Mouse (Mus musculus) erythroid progenitor cell, adult 5-6 weeks (primary cell): Measurements from ENCODE around the gene Uqcc3. TPM values are rescaled to one million over a fixed set of nuclear protein-coding genes. Genes with fewer than 3 reads are reported as not detected.
"Not testable (repeated sequence)": the region's sequence is repeated elsewhere in the genome, so short reads cannot be mapped to it uniquely, and the experiment has no call there.

Experiments used
- ATAC-seq: replicated peaks from 2 replicates; pipeline ENCODE4 v1.8.0; 2016; ENCODE audit warnings: moderate number of reproducible peaks, mild to moderate bottlenecking, moderate TSS enrichment, inconsistent platforms; ENCODE audit not compliant: poor library complexity, low FRiP score, severe bottlenecking
- total RNA-seq, 2 experiments: library from RNA; stranded (forward) in 1 of 2; stranded (reverse) in 1 of 2; fragments of 150-400 nt in 1 of 2; fragments of 186-747, 209-891 nt in 1 of 2; gene quantifications; 2 replicates each; pipeline versions ENCODE4 v1.2.3 to v1.2.4; 2015 to 2017; ENCODE audit warnings: low replicate concordance in 2 of 2

Uqcc3 gene
- total RNA-seq, 2 experiments from 2014 or later, result 8.8 TPM; not detected in 1

DNA sequence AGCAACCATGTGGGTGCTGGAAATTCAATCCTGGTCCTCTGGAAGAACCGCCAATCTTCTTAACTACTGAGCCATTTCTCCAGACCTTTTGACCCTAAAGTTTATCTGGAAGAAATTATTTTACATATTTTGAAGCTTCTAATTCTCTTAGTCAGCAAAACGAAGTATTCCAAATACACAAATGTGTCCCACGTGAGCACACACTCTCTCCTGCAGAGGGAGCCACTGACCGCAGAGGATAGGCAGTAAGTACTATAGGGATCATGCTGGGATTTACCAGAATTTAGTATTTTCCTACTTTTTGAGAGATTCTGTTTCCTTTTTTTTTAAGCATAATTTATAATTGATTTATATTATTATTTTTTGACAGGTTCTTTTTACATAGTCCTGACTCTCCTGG, 23.0 kb downstream of the Uqcc3 start:
- peak; percentile 81 for ATAC-seq

DNA sequence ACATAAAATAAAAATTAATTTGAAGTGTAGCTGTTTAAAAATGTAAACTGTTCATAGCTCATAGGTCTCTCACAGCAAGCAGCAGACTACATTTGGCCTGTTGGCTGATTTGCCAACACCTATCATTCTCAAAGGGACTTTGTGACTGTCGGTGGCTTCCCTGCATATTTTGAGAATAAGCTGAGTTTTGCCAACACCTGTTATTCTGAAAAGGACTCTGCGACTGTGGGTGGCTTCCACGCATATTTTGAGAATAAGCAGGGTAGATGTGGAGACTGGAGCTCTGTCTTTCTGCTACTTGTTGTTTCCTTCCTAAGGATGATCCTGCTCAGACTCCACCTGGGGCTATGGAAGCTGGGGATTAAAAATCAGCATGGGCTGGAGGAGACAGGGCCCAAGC, 27.6 kb downstream of the Uqcc3 start:
- no peak for ATAC-seq

DNA sequence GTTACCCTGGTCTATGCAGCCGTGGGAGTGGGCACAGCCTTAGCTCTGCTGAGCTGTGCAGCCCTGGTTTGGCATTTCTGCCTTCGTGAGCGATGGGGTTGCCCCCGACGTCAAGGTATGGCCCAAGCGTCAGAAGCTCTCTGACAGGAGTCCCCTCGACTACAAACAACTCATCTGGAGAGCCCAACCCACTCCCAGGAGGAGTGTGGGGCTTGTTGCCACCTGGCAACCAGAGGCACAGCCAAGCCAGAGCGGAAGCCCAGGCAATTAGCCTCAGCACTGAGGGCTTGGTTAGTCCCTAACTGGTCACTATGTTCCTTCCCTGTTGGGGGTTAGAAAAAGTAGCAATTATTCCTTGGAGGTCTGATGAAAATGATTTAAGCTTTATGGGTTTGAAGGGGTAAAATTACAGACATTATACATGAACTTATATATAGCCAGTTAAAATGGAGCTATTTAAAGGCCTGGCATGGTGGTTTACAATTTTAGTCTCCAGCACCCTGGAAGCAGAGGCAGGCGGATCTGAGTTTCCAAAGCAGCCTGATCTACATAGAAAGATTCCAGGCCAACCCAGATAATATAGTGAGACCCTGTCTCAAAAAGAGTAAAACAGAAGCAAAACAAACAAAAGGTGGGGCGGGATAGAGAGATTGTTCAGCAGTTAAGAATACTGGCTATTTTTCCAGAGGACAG, 28.3 kb downstream of the Uqcc3 start:
- ATAC-seq, result no peak

DNA sequence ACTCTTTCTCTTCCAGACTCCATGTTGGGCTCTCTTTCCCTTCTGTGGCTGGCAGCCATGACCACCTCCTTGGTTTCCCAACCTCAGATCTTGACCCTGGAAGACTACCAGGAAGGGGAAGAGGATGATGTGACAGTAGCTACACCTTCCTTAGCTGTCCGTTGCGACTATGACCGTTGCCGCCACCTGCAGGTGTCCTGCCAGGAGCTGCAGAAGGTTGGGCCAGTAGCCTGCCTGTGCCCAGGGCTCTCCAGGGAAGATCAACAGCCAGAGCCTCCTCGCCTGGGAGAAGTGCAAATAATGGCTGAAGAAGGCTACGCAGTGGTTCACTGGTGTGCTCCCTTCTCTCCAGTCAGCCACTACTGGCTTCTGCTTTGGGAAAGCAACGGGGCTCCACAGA, 29.1 kb downstream of the Uqcc3 start:
- ATAC-seq, result no peak

DNA sequence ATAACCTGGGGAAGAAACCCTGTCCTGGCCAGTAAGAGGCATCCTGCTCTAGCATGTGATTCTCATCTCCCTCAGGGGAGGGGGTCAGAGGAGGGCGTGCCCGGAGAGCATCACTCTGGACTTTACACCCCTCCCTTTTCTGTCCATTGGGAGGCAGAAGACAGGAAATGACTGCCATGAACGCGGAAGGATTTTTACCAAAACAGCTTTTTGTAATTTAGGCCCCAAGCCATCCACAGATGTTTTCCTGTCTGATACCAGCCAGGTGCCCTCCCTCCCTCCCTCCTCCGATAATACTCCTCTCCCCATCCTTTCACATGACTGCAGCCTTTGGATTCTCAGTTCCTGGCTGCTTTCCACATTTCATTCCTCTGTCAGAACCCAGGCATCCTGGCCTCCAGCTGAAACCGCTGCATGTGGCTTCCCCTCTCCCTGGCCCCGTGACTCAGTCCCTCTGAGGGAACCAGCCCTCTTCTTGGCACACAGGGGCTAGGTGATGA, 30.3 kb downstream of the Uqcc3 start, which contains the start of gene Lrrn4cl:
Gene Lrrn4cl, plus strand, starts transcription at position 367 of the 500 bp plus-strand sequence.
- no peak for ATAC-seq

DNA sequence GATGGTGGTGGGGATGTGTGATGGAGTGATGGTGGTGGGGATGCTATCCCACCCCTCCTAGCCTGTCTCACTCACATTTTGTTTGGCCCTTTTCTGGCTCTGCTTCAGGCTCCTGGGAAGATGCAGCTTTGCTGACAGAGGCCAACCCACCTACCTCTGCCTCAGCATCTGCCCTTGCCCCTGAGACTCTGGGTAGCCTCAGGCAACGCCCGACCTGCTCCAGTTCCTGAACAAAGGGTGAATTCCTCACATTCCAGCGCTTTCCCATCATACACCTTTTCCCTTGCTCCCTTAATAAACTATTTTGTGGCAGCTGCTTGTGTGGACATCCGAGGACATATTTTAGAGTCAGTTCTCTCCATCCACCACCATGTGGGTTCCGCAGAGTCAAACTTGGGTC, 32.4 kb downstream of the Uqcc3 start:
- no peak for ATAC-seq

DNA sequence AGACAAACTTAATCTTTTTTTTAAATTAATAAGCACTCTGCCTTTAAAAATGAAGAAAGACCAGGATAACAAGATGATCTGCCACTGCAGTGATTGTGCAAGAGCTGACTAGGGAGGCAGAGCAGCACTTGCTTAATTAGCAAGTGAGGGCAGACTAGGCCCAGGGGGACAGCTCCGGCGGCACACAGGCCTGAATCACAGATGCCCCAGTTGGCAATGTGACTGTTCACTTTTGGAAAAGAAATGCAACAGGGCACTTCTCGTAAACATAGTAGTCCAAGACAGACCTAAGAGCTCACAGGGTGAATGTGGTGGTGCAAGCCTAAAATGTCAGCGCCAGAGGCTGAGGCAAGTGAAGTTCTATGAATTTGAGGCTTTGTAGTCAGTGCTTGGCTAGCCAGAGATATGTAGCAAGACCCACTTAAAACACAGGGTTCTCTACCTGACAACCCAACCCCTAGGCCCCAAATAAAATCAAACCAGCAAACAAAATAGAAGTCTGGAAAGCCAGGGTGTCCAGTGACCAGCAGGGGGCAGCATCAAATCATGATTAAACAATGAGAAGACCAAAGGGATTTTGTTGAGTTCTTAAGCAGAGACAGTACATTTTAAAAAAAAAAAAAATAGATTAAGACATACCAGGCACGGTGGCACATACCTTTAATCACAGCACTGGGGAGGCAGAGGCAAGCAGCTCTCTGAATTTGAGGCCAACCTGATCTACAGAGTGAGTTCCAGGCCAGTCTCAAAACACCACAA, 36.2 kb downstream of the Uqcc3 start:
- peak; percentile 51 for ATAC-seq

DNA sequence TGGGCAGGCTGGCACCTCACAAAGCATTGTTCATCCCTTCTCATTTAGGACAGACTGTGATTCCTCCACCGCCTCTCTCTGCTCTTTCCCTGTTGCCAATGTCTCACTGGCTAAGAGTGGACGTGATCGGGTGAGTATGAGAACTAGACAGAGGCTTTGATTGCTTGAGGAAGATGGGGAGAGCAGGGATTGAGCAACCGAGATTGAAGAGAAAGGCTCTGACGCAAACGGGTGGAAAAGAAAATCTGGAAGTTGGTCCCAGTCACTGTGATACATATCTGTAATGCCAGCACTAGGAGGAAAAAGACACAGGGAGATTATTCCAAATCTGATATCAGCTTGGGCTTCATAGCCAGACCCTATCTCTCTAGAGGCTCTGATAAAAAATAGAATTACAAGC, 37.8 kb downstream of the Uqcc3 start:
- ATAC-seq, result no peak

DNA sequence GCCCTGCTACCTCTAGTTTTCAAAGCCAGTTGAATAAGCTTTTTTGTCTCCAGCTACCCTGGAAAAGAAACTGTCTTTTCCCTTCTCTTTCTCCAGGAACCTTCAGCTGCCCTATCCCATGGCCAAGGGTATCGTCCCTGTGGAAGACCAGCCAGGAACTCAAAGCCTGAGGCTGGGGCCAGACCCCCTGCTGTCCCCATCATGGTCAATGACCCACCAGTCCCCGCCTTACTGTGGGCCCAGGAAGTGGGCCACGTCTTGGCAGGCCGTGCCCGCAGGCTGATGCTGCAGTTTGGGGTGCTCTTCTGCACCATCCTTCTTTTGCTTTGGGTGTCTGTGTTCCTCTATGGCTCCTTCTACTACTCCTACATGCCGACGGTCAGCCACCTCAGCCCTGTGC, 39.7 kb downstream of the Uqcc3 start:
- ATAC-seq, result no peak

DNA sequence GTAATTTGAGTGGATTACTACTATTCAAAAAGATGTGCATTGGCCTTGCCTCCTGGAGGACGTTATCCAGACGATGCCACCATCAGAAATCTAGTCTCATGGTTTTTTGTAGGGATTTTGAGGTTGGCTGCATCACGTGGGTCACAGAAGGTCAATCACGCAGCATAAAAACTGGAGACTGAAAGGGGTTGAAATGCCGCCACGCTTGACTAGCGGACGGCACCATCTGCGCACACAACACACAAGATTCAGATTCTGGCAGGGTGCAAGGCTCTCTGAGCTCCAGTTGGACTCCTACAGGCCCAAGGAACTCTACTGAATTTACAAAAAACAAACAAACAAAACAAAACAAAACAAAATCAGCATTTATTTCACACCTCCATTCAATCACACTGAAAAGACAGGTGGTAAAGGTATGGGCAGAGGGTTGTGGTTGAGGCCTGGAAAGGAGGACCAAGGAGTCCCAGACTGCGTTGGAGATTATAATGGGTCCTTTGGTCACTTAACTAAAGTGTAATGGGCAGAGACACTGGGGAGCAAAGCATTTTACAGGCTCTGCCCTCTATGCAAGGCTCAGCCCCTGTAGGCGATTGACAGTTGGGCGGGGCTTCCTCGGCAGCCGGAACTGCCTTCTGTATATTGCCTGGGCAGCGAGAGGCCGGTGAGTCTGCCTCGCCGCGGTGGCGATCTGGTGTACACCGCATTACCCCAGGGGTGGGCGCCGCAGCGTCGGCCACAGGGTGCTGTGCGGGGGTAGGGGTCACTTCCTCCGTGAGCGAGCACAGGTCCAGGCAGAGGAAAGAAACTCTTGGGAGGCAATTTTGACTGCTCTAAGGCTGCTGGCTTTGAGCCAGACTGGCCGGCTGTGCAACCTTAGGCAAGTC, 40.6 kb downstream of the Uqcc3 start:
- peak; percentile 84 for ATAC-seq

DNA sequence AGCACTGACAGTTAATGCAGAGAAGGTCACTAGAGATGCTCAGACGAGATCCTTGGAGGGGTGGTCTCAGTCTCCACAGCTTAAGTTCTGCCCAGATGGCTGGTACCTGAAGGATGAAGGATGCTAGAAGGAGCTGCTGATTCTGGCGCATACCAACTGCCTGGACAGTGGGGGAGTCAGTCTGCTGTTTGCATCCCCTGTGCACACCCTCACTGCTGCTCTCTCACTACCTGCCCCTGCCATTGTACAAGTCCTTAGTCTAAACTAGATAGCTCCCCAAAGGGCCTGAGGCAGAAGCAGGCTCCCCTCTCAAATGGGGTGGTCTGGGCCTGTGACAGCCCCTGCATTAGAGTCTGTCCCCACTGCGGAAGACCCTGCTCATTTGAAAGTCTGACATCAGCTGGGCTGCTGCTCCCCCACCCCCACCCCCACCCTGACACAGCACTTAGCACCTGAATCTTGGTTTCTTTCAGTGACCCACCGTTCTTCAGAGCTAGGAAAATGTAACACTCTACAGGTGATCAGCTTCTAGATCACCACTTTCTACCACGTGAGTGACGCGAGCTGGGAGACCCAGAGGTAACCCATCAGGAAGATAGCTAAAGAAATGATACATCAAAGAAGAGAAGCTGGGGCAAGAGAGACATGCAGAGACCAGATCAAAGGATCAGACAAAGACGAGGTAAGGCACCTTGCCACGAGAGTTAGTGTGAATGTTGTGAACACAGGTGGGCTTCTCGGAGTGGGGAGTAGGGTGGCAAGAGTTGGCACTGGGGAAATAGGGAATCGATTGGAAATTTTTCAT, 41.4 kb downstream of the Uqcc3 start, which contains the start of gene Gng3:
Gene Gng3, minus strand, starts transcription at position 92 of the 805 bp plus-strand sequence.
- ATAC-seq, result no peak

DNA sequence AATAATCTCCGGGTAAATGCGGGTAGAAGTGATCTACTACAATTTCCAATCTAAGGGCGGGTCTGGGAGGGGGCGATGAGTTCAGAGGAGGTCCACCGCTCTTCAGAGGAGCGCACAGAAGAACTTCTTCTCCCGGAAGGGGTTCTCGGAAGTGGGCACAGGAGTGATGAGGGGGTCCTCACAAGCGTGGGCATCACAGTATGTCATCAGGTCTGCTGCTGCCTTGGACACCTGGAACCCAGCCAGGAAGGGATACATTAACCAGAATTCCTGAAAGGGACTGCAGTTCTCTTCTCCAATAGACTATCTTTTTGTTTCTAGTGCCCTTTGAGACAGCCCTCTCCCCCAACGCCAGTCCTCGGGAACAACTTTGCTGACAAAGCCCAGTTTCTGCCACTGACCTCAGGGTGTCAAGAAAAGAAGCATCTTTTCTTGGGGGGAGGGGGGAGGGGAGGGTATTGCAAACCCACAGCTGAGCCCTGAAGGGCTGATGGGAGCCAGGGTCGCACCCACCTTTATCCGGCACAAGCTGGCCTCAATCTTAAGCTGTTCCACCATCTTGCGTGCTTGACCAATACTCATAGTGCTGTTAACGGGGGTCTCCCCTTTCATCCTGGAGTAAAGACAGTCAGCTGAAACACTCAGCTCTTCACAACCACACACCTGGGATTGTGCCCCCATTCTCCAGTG, 42.5 kb downstream of the Uqcc3 start:
- no peak for ATAC-seq

DNA sequence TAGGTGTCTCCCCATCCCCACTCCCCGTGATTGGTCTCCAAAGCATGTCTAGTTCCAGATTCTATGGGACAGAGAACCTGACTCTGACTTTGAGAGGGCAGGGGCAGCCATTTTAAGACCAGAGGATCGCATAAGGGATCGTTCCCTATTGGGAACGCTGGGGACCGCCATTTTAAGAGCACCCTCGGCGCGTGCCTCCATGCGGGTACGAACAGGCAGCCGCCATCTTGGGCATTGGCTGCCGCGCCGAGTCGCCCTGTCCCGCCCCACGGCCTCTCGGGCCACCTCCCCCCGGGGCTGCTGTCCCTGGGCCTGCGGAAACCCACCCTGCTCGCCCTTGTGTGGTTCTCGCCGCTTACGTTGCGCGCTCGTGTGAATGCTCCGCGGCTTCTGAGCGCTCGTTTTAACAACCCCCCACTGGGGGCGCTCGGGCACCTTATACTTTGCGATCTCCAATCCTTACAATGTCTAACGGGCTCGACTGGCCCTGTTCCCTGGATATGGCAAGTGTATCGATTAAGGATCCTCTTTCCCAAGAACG, 43.4 kb downstream of the Uqcc3 start, which contains the start of gene Bscl2:
Gene Bscl2, plus strand, starts transcription at position 217 of the 541 bp plus-strand sequence.
- ATAC-seq, result peak; percentile 73

DNA sequence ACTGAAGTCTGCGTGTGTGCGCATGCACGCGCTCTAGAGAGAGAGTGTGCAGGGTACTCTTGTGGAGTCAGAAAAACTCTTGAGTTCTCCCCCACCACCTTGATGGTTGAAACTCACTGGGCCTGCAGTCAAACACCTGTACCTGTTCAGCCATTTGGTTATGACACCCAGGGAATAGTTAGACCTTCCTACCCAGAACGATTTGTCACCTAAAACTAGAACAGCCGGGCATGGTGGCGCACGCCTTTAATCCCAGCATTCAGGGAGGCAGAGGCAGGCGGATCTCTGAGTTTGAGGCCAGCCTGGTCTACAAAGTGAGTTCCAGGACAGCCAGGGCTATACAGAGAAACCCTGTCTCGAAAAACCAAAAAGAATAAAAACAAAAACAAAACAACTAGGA, 44.4 kb downstream of the Uqcc3 start:
- not testable (repeated sequence) for ATAC-seq

DNA sequence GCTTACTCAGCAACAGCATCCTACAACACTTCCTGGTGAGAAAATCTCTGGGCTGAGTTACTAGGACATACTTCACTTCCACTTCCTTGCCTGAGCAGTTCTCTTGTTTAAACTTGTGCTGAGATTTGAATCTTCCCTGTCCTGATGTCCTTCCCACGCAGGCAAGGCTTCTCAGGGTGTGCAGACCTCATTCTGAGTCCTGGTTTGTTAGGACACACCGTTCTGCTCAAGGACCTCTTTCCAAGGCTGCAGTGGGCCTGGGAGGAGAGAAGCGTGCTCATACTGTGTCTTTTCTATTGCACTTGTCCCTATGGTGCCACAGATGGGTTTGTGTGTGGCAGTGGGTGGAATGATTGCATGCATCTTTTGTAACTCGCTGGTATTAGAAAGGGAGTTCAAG, 47.8 kb downstream of the Uqcc3 start:
- no peak for ATAC-seq

DNA sequence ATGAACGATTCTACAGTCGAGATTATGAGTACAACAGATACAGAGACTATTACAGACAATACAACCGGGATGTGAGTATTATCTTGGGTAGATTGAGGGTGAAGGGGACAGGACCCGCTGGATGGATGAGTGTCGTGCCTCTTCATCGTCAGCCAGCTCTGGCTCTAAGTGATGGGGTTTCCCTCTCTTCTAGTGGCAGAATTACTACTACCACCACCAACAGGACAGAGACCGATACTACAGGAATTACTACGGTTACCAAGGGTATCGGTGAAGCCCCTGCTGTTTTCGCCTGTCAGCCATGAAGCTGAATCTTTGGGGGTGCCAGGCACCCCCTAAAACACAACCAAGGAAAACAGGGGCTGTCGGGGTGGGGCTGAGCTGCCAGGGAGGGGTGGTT, 49.5 kb downstream of the Uqcc3 start:
- no peak for ATAC-seq

DNA sequence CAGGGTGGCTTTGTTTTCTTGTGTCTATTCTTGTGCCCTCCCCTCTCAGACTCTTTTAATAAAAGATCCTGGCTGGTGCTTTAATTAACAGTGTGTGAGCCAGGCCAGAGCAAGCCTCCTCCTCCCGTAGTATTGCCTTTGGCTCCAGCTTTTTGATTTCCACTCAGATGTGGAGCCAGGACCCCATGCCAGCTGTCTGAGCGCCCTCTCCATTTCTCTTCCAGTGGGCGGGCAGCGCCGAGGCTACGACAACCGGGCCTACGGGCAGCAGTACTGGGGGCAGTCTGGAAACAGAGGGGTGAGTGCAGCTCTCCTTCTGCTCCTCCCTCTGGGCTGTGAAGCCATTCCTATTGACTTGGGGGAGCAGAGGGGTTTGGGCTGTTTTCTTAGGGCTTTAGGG, 50.1 kb downstream of the Uqcc3 start:
- ATAC-seq, result no peak
